Mouse (Mus musculus) cerebral cortex, adult 2 months (tissue): ENCODE measurements around the gene Spocd1.

Experiments used
- WGBS: fragments of 180-500 bp; shearing (Covaris S2); methylation state at CpG from one replicate; pipeline ENCODE4 v1.1.7; 2018; 5-methylcytosine and 5-hydroxymethylcytosine counted together

Gene Spocd1

GRCm38 (mm10) chr4:129928949-129929348 lies at the start of gene Spocd1:
Gene Spocd1, plus strand, starts transcription at chr4:129929249.
- WGBS = 72% methylated on average over 4 of the region's 4 CpGs

DNA sequence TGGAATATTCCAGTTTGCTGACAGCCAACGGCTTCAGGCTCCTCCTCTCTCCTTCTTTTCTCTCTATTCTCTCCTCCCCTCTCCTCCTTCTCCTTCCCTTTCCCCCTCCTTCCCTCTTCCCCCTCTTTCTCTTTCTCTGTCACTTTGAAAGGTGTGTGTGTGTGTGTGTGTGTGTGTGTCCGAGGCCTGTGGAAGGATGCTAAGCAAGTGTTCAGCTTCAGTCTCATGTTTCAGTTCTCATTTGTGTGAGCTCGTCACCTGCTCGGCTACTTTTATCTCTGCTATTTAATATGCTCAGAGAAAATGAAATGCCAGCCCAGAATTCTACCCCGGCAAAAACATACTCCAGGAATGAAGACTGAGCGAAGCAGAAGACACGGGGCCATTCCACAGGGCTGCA lies 48.4 kb upstream of the Spocd1 start:
- WGBS = 60% methylated on average over 7 of the region's 7 CpGs

DNA sequence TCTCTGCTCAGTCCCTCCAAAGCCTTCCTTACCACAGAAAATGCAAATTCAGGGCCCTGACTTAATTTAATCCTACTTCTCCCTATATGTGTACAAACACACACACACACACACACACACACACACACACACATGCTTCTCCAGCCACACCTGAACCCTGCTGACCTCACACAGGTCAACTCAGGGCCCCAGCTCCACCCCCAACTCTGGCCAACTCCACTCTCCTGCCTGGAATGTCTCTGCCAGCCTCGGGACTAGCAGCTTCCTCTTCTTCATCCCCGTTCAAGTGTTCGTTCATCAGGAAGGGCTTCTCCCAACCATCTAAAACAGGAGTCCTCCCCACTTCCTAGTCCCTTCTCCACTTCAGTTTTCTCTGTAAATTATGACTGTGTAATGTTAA lies 47.4 kb upstream of the Spocd1 start:
- 50% methylated on average over 3 of the region's 3 CpGs for WGBS

- WGBS = 17% methylated on average over 11 of the region's 11 CpGs
These were observed 46.3 kb upstream of the Spocd1 start for GRCm38 (mm10) chr4:129882555-129883293.

GRCm38 (mm10) chr4:129884041-129884930 lies 44.8 kb upstream of the Spocd1 start:
- 54% methylated on average over 12 of the region's 12 CpGs for WGBS

GRCm38 (mm10) chr4:129889661-129890060 lies 39.4 kb upstream of the Spocd1 start:
- WGBS = 80% methylated on average over 10 of the region's 10 CpGs

GRCm38 (mm10) chr4:129890094-129890493 lies 39.0 kb upstream of the Spocd1 start:
- WGBS = 93% methylated on average over 7 of the region's 7 CpGs

DNA sequence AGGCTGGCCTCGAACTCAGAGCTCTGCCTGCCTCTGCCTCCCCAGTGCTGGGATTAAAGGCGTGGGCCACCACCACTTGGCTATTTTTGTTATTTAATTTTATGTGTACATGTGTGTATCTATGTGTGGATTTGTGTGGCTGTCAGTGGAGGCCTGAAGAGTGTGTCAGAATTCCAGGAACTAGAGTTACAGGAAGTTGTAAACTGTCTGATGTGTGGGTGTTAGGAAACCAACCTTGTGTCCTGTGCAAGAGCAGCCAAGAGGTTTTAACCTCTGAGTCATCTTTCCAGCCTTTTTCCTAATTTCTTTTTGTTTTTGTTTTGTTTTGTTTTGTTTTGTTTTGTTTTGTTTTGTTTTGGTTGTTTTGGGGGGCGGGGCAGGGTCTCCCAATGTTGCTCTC lies 34.2 kb upstream of the Spocd1 start:
- 96% methylated on average over 3 of the region's 3 CpGs for WGBS

DNA sequence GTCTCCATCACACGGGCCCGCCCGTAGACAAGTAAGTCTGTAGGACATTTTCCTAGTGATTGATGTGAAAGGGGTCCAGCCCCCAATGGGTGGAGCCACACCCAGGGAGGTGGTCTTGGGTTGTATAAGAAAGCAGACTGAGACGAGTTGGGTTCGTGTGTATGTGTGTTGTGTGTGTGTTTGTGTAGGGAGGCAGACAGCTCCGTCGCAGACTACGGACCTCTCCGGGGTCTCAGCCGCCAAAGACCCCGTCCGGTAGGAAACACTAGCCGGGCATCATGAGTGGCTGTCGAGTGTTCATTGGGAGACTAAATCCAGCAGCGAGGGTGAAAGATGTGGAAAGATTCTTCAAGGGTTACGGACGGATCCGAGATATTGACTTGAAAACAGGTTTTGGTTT lies 30.2 kb upstream of the Spocd1 start:
- 97% methylated on average over 18 of the region's 18 CpGs for WGBS

DNA sequence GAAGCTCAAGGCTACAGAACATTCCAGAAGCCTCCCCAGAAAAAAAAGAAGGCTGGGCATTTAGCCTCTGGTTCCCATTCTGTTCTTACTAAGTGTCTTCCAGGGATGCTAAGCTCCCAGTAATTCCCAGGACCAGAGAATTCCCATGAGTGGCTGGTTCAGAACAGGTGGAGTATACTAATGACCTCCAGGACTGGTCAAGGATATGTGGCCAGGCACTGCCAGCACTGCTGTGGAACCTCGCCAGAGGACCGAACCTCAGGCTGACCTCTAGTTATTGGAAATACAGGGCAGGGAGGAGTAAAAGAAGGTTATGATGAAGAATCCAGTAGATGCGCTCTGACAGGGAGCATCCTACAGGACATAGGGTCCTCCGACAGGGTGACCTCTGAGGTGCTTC lies 26.7 kb upstream of the Spocd1 start:
- 84% methylated on average over 4 of the region's 4 CpGs for WGBS

- 74% methylated on average over 3 of the region's 3 CpGs for WGBS
These were observed 25.5 kb upstream of the Spocd1 start for GRCm38 (mm10) chr4:129903577-129903976.

DNA sequence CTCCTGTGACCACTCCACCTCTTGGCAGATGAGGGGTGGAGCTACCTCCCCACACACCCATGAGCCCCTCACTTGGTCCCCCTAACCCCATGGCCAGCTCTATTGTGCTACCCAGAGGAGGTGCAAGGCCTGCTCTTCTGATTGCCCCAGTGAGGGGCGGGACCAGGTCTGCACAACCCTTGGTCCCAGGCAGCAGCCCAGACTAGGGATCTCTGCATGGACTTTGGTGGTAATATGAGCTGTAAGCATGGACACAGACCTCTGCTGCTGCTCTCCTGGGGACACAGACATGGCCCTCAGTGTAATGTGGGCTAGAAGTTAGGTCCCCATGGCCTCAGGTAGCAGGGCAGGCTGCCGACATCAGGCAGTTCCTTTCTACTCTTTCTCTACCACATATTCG lies 24.0 kb upstream of the Spocd1 start:
- WGBS = 98% methylated on average over 3 of the region's 3 CpGs

DNA sequence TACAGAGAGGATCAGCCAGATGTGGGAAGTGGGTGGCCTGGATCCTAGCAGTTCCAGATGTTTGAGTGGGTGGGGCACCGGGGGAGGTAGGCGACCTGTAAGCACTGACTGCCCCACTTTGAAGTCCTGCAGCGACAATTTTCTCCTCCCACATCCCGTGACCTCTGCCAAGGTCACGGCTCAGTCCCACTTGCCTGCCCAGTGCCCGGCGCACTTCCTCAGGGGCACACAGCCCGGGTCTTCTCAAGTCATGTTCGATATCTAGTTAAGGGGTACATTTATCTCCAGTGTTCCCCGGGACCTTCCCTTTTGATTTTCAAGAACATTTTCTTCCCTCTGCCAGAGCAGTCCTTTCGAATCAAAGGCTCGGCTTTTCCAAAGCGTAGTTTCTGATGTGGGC lies 23.0 kb upstream of the Spocd1 start:
- 75% methylated on average over 13 of the region's 13 CpGs for WGBS

- WGBS = 67% methylated on average over 3 of the region's 3 CpGs
These were observed 20.2 kb upstream of the Spocd1 start for GRCm38 (mm10) chr4:129908836-129909235.

DNA sequence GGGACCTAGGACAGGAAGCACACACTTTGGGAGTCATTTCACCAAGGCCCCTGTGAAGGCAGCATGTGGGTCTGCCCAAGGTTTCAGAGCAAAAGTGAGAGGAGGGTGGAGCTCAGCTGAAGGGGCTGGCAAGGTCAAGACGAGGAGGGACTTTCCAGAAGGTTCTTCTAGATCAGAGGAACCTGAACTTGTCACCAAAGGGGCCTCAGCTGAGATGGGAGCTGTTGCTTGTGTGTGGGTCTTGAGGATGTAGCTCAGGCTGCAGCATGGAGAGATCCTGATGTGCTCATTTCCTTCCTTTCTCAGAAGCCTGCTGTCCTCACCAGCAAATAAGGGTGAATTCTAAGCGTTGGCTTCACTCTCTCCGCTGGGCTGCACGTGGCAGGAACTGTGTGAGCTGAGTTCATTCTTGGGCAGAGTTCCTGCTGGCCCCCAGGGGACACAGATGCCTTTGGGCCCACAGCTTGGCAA lies 19.8 kb upstream of the Spocd1 start:
- WGBS = 65% methylated on average over 4 of the region's 4 CpGs

DNA sequence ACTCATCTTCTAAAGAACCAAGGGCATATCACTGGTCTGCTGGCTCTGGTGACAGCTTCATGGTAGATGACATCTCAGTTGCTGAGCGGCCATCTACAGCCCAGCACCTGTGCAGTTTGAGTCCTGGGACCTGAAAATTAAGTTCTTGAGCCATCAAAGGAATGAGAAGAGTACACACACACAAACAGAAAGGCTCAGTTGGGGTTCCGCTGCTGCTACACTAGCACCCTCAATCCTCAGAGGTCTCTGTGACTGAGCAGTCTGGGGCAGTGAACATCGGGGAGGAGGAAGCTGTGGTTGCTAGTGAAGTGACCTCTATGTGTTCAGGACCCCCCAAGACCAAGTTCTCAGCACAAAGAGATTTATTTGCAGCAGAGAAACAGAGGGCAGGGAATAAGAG lies 16.1 kb upstream of the Spocd1 start:
- WGBS = 85% methylated on average over 3 of the region's 3 CpGs

GRCm38 (mm10) chr4:129913761-129914644 lies 15.0 kb upstream of the Spocd1 start:
- 41% methylated on average over 16 of the region's 16 CpGs for WGBS

DNA sequence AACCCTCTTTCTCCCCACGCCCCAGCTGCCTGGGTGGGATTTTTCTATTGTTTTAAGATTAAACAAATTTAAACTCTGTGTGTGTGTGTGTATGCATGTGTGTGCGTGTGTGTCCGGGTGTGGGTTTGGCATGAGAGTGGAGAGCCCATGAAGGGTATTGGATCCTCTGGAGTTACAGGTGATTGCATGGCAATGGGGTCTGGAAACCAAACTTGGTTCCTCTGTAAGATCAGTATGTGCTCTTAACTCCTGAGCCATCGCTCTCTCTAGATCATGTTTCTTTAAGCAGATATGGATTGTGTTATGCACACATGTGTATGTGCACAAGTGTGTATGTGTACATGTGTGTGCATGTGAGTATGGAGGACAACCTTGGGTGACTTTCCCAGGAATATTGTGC lies 14.4 kb upstream of the Spocd1 start:
- WGBS = 75% methylated on average over 4 of the region's 4 CpGs

GRCm38 (mm10) chr4:129915349-129915988 lies 13.6 kb upstream of the Spocd1 start:
- WGBS = 93% methylated on average over 7 of the region's 7 CpGs

- WGBS = 33% methylated on average over 2 of the region's 2 CpGs
These were observed 12.9 kb upstream of the Spocd1 start for GRCm38 (mm10) chr4:129916159-129916558.

- 66% methylated on average over 8 of the region's 8 CpGs for WGBS
These were observed 11.9 kb upstream of the Spocd1 start for GRCm38 (mm10) chr4:129917016-129917603.
